Mouse (Mus musculus) thymus, adult 2 months (tissue): ENCODE data around the gene Polr3h.

Experiments
- CTCF ChIP-seq: fragments of 200-500 bp; IDR thresholded peaks from 2 replicates; pipeline ENCODE4 v1.5.1; 2012; ENCODE audit warnings: mild to moderate bottlenecking, control low read depth, low read length, moderate library complexity, borderline replicate concordance; ENCODE audit not compliant: control insufficient read depth, poor library complexity, insufficient read depth; ENCODE audit errors: extremely low read depth
- POLR2A ChIP-seq: fragments of 200-500 bp; IDR thresholded peaks from 2 replicates; pipeline ENCODE4 v1.6.1; 2012; ENCODE audit warnings: mild to moderate bottlenecking, low read length, control low read depth, moderate library complexity; ENCODE audit not compliant: control insufficient read depth, poor library complexity, insufficient read depth; ENCODE audit errors: extremely low read depth

DNA sequence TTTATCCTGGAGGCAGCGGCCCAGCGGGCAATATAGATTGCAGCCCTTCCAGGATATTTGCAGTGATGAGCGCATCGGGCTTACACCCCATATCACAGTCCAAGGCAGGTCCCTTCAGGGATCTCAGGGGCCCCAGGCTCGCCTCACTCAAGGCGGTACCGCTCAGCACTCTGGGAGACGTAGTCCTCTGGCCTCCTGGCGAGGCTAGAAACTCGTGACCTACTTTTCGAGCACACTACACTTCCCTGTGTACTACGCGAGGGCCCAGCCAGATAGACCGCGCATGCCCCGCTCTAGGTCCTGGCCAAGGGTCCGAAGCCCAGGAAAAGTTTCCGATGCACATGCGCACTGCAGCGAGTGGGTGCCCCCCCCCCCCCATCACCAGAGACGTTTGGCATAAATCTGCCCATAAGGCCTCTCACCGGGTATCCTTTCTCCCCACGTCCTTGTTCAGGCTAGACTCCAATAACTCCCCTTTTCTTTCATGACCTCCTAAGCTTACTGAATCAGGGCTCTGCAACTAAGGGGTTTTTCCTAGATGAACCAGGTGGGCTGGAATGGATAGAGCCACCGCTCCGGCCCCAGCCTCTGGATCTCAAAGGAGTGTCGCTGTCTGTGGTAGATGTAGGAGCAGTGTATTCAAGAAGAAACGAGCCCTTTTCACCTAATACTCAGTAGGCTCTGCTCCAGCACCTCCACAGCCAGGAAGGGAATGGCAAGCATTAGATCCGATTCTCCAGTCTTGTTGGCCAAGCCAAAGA lies 69.8 kb downstream of the Polr3h start:
- TF ChIP-seq POLR2A (no peak), CTCF (no peak)
